Mouse (Mus musculus): ENCODE data around the gene Ogfrl1.

GRCm38 (mm10) chr1:23384326-23384725 lies 13.2 kb downstream of the Ogfrl1 start:
- TF ChIP-seq CTCF (IDR thresholded peaks at IDR 0.05; ENCODE audit: low read depth) (no peak), EP300 (IDR thresholded peaks at IDR 0.05; ENCODE audit: low read depth) (no peak)
